Mouse (Mus musculus) embryo, embryonic 11 days (tissue): ENCODE data around the gene Nenf.

ENCODE experiments used
- DNase-seq: peaks from one replicate; pipeline ENCODE4 v3.0.0-alpha.2; 2015

Nenf gene

GRCm38 (mm10) chr1:191278324-191278723 is 39.7 kb downstream of the Nenf start:
- no peak for DNase-seq

GRCm38 (mm10) chr1:191277549-191278059 is 40.4 kb downstream of the Nenf start:
- DNase-seq = no peak

- DNase-seq = no peak
Observed at GRCm38 (mm10) chr1:191276181-191276580, 41.8 kb downstream of the Nenf start.

GRCm38 (mm10) chr1:191275527-191275926 is 42.5 kb downstream of the Nenf start:
- peak; percentile 81 for DNase-seq

- DNase-seq = no peak
Observed at GRCm38 (mm10) chr1:191272660-191273059, 45.3 kb downstream of the Nenf start.

- no peak for DNase-seq
Observed at GRCm38 (mm10) chr1:191269648-191269952, 48.4 kb downstream of the Nenf start.

GRCm38 (mm10) chr1:191268797-191269647 is 49.0 kb downstream of the Nenf start:
- no peak for DNase-seq

- DNase-seq = peak; percentile 53
Observed at GRCm38 (mm10) chr1:191267856-191268255, 50.1 kb downstream of the Nenf start.

GRCm38 (mm10) chr1:191267162-191267561 is 50.8 kb downstream of the Nenf start:
- DNase-seq = no peak

- no peak for DNase-seq
Observed at GRCm38 (mm10) chr1:191263471-191263870, 54.5 kb downstream of the Nenf start.

GRCm38 (mm10) chr1:191261861-191262260 is 56.1 kb downstream of the Nenf start:
- peak; percentile 41 for DNase-seq

- DNase-seq = no peak
Observed at GRCm38 (mm10) chr1:191259661-191260060, 58.3 kb downstream of the Nenf start.

GRCm38 (mm10) chr1:191259121-191259520 is 58.9 kb downstream of the Nenf start:
- DNase-seq = no peak

- DNase-seq = no peak
Observed at GRCm38 (mm10) chr1:191258521-191258920, 59.5 kb downstream of the Nenf start.

- no peak for DNase-seq
Observed at GRCm38 (mm10) chr1:191257981-191258380, 60.0 kb downstream of the Nenf start.

- no peak for DNase-seq
Observed at GRCm38 (mm10) chr1:191257351-191257771, 60.6 kb downstream of the Nenf start.
